Mouse (Mus musculus): Measurements from ENCODE around the gene Pnpla6. TPM values are rescaled to one million over a fixed set of nuclear protein-coding genes. Genes with fewer than 3 reads are reported as not detected.

Gene Pnpla6
- polyA plus RNA-seq, 1 experiment from 2014 or later, result 21.8 TPM

DNA sequence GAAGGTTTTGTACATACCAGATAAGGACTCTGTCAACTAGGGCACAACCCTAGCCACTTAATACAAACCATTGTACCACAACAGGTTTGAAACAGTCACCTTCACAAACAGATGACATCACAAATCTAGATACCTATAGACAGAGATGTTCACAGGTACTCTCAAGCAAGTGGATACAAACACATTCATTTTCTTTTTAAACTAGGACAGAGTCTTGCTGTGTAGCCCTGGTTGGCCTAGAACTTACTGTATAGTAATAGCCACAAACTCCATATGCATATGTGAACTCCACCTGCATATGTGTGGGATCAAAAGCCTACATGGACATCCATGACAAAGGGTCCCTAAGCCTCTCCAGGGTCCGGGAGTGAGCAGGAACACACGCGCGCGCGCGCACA lies 71.8 kb downstream of the Pnpla6 start, which contains the start of gene Camsap3:
Camsap3 (plus strand) TSS at position 301 of the 398 bp plus-strand sequence.
- peak within 1 kb of the TSS; percentile 63 for H3K4me3 ChIP-seq
- no peak for ATAC-seq (ENCODE audit: insufficient number of reproducible peaks, low FRiP score, low TSS enrichment, low read depth)
- no peaks in the 10 kb centered on the region for H3K27me3 ChIP-seq
- H3K27ac ChIP-seq, result peak within 1 kb of the TSS; percentile 67; the same call in 1 of the 2 replicates
- 2% methylated on average over 7 of the region's 7 CpGs for WGBS
- H3K9ac ChIP-seq, result peak within 1 kb of the TSS; percentile 42
- peak within 1 kb of the TSS; percentile 82 for H3K4me2 ChIP-seq
- H3K36me3 ChIP-seq, result no peaks in the 10 kb centered on the region
- no peaks in the 10 kb centered on the region for H3K9me3 ChIP-seq
- peaks cover 7% of the 10 kb centered on the region for H3K4me1 ChIP-seq

DNA sequence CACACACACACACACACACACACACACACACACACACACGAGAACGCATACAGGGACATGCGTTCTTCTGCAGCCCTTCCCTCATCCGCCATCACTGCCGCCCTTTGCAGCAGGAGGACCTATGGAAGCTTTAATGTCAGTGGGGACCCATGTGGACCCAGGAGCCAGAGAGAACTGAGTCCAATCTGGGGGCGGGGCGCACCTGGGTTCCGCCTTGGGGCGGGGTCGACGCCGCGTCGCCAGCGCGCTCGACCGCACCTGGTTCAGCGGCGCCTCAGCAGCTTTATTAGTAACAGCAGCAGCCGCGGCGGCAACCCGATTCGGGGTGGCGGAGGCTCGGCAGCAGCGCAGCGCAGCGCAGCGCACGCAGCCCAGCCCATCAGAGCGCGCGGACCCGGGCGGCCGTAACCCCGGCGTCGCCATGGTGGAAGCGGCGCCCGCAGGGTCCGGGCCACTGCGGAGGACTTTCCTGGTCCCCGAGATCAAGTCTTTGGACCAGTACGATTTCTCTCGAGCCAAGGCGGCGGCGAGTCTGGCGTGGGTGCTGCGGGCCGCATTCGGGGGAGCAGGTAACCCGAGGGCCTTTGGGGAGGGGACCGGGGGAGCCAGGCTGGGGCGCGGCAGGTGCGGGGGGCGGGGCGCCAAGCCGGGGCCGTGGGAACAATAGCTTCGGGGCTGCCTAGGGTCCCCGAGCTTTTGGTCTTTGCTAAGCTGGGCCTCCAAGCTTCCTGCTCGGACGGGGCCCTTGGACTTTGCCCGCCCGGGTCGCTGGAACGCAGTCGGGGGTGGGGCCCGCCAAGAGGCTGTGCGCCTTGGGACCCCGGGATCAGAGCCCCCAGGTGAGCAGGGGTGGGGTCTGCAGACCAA lies 72.4 kb downstream of the Pnpla6 start:
- no peaks in the 10 kb centered on the region for H3K27me3 ChIP-seq
- ATAC-seq (ENCODE audit: insufficient number of reproducible peaks, low FRiP score, low TSS enrichment, low read depth), result peak; percentile 50; the same call in 1 of the 2 replicates
- H3K9me3 ChIP-seq, result no peaks in the 10 kb centered on the region
- peak overlapping the region; percentile 42 for H3K9ac ChIP-seq
- peak overlapping the region; percentile 63 for H3K4me3 ChIP-seq
- peak overlapping the region; percentile 67; the same call in 1 of the 2 replicates for H3K27ac ChIP-seq
- peaks cover 7% of the 10 kb centered on the region for H3K4me1 ChIP-seq
- peak overlapping the region; percentile 82 for H3K4me2 ChIP-seq
- under 1% methylated on average over 76 of the region's 77 CpGs for WGBS
- no peaks in the 10 kb centered on the region for H3K36me3 ChIP-seq

DNA sequence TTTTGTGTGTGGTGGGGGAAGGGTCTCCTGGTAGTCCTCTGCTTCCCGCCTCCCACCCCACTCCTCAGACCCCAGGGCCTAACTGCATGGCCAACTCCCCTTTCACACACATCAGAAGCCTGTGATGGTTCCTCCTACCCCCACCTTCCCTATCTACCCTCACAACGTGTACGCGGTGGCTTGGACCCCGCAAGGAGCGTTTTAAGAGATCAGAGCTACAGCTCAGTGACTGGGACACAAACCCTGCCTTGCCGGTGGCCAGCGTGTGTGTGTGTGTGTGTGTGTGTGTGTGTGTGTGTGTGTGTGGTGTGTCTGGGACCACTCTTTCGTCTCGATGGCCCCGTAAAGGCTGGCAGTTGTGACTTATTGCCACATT lies 73.1 kb downstream of the Pnpla6 start:
- Histone ChIP-seq H3K4me1 (peaks cover 7% of the 10 kb centered on the region), H3K4me2 (peak overlapping the region; percentile 82), H3K27ac (peak overlapping the region; percentile 67; the same call in 1 of the 2 replicates), H3K4me3 (peak overlapping the region; percentile 63), H3K36me3 (no peaks in the 10 kb centered on the region), H3K9ac (peak overlapping the region; percentile 42), H3K27me3 (no peaks in the 10 kb centered on the region), H3K9me3 (no peaks in the 10 kb centered on the region)
- ATAC-seq (ENCODE audit: insufficient number of reproducible peaks, low FRiP score, low TSS enrichment, low read depth), result 0 out of 2 replicates have a peak, but pooled peaks have one; percentile 30
- 3% methylated on average over 11 of the region's 11 CpGs for WGBS

DNA sequence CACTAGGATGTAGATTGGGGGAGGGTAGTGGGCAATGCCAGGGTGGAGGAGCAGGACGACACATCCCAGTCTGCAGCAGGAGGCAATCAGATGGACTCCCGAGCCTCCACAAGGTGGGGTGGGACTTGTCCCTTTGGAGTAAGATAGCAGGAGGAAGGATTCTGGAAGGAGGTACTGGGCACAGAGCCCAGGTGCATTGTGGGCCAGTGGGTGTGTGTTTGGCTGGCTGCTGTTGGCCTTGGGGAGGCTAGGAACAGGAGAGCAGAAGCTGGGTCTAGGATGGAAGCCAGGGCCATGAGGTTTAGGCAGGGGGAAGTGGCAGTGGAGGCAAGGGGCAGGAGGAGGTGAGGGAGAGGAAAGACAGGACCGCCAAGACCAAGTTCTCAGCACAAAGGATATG lies 78.3 kb downstream of the Pnpla6 start:
- Histone ChIP-seq H3K27ac (no peak overlapping the region), H3K4me1 (no peaks in the 10 kb centered on the region), H3K27me3 (no peaks in the 10 kb centered on the region), H3K9me3 (no peaks in the 10 kb centered on the region), H3K36me3 (0 out of 2 replicates have a peak, but pooled peaks cover 3% of the 10 kb centered on the region), H3K4me3 (no peak overlapping the region), H3K9ac (no peak overlapping the region), H3K4me2 (no peak overlapping the region)
- no peak for ATAC-seq (ENCODE audit: insufficient number of reproducible peaks, low FRiP score, low TSS enrichment, low read depth)
- 74% methylated on average over 3 of the region's 3 CpGs for WGBS

Other genes starting within 250 kb of the Pnpla6 start
- 36.4 and 38.0 TPM in 2 replicates for gene Insr, start 235.8 kb upstream of the Pnpla6 start, polyA plus RNA-seq (2015; fragmentation: Nextera tagmentation; extraction: Ambion mirVana)
- 0.20 and 0.32 TPM in 2 replicates for gene A430078G23Rik, start 162.0 kb upstream of the Pnpla6 start, polyA plus RNA-seq (2015; fragmentation: Nextera tagmentation; extraction: Ambion mirVana)
- gene Arhgef18, start 122.4 kb upstream of the Pnpla6 start, polyA plus RNA-seq (2015; fragmentation: Nextera tagmentation; extraction: Ambion mirVana), result 8.4 and 9.0 TPM in 2 replicates
- 5.6 and 6.2 TPM in 2 replicates for gene Pex11g, start 47.7 kb upstream of the Pnpla6 start, polyA plus RNA-seq (2015; fragmentation: Nextera tagmentation; extraction: Ambion mirVana)
- gene Tex45, start 44.5 kb upstream of the Pnpla6 start, polyA plus RNA-seq (2015; fragmentation: Nextera tagmentation; extraction: Ambion mirVana), result not detected in 2 replicates
- 43.7 and 45.9 TPM in 2 replicates for gene Zfp358, start 22.2 kb upstream of the Pnpla6 start, polyA plus RNA-seq (2015; fragmentation: Nextera tagmentation; extraction: Ambion mirVana)
- gene Mcoln1, start 14.9 kb upstream of the Pnpla6 start, polyA plus RNA-seq (2015; fragmentation: Nextera tagmentation; extraction: Ambion mirVana), result 50.8 and 53.3 TPM in 2 replicates
- gene C330021F23Rik, start 52.6 kb downstream of the Pnpla6 start, polyA plus RNA-seq (2015; fragmentation: Nextera tagmentation; extraction: Ambion mirVana), result 0.26 and 0.47 TPM in 2 replicates
- 11.4 and 11.6 TPM in 2 replicates for gene Camsap3, start 71.9 kb downstream of the Pnpla6 start, polyA plus RNA-seq (2015; fragmentation: Nextera tagmentation; extraction: Ambion mirVana)
- gene Xab2, start 105.9 kb downstream of the Pnpla6 start, polyA plus RNA-seq (2015; fragmentation: Nextera tagmentation; extraction: Ambion mirVana), result 50.1 and 52.3 TPM in 2 replicates
- gene Pet100, start 106.2 kb downstream of the Pnpla6 start, polyA plus RNA-seq (2015; fragmentation: Nextera tagmentation; extraction: Ambion mirVana), result 94.9 and 112 TPM in 2 replicates
- 0.12 TPM in 1 of 2 replicates, not detected in the other for gene Pcp2, start 110.2 kb downstream of the Pnpla6 start, polyA plus RNA-seq (2015; fragmentation: Nextera tagmentation; extraction: Ambion mirVana)
- gene Stxbp2, start 115.6 kb downstream of the Pnpla6 start, polyA plus RNA-seq (2015; fragmentation: Nextera tagmentation; extraction: Ambion mirVana), result 42.5 and 43.0 TPM in 2 replicates
- gene Retn, start 140.4 kb downstream of the Pnpla6 start, polyA plus RNA-seq (2015; fragmentation: Nextera tagmentation; extraction: Ambion mirVana), result not detected in 2 replicates
- gene Mcemp1, start 150.4 kb downstream of the Pnpla6 start, polyA plus RNA-seq (2015; fragmentation: Nextera tagmentation; extraction: Ambion mirVana), result 0.51 and 1.1 TPM in 2 replicates
- 7.6 and 9.9 TPM in 2 replicates for gene Fcor, start 157.0 kb downstream of the Pnpla6 start, polyA plus RNA-seq (2015; fragmentation: Nextera tagmentation; extraction: Ambion mirVana)
- 37.7 and 39.0 TPM in 2 replicates for gene Trappc5, start 160.9 kb downstream of the Pnpla6 start, polyA plus RNA-seq (2015; fragmentation: Nextera tagmentation; extraction: Ambion mirVana)
- 0.17 and 0.33 TPM in 2 replicates for gene Fcer2a, start 178.8 kb downstream of the Pnpla6 start, polyA plus RNA-seq (2015; fragmentation: Nextera tagmentation; extraction: Ambion mirVana)
- gene Clec4g, start 205.3 kb downstream of the Pnpla6 start, polyA plus RNA-seq (2015; fragmentation: Nextera tagmentation; extraction: Ambion mirVana), result not detected in 2 replicates
- gene Cd209a, start 233.6 kb downstream of the Pnpla6 start, polyA plus RNA-seq (2015; fragmentation: Nextera tagmentation; extraction: Ambion mirVana), result 0.52 and 0.77 TPM in 2 replicates

Data from limb, embryonic 15.5 days (tissue).